Mouse (Mus musculus) embryonic fibroblast, embryonic 13.5 days (primary cell): Measurements from ENCODE around the gene Cep68.

Experiments
- CTCF ChIP-seq: IDR thresholded peaks from 2 replicates; pipeline ENCODE4 v1.5.1; 2011; ENCODE audit warnings: mild to moderate bottlenecking, control low read depth, low read length, moderate library complexity, borderline replicate concordance; ENCODE audit not compliant: insufficient read depth
- POLR2A ChIP-seq: IDR thresholded peaks from 2 replicates; pipeline ENCODE4 v1.6.1; 2011; ENCODE audit warnings: low read depth, mild to moderate bottlenecking, control low read depth, low read length, moderate library complexity

DNA sequence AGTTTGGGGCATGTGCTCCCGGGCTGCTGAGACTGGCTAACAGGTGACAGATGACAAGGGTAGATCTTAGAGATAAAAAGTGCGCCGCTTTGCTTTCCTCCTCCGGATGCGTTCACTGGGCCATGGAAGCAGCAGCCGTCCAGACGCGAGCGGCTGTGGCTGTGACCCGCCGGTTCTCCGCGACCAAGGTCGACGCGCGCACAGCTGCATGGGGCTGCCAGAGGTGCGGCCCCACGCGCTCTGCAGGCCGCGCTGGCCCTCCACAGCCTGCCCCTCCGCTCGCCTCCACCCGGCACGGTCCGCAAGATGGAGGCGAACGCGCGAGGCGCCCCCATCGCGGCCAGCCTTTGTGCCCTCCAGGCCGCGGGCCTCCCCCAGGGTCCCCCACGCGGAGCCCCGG is 389 bp downstream of the Cep68 start:
- TF ChIP-seq CTCF (no peak), POLR2A (no peak)
